Mouse (Mus musculus): Measurements from ENCODE around the gene A830031A19Rik. TPM values are rescaled to one million over a fixed set of nuclear protein-coding genes. Genes with fewer than 3 reads are reported as not detected.

The A830031A19Rik gene
- polyA plus RNA-seq, 1 experiment from 2014 or later = not detected

DNA sequence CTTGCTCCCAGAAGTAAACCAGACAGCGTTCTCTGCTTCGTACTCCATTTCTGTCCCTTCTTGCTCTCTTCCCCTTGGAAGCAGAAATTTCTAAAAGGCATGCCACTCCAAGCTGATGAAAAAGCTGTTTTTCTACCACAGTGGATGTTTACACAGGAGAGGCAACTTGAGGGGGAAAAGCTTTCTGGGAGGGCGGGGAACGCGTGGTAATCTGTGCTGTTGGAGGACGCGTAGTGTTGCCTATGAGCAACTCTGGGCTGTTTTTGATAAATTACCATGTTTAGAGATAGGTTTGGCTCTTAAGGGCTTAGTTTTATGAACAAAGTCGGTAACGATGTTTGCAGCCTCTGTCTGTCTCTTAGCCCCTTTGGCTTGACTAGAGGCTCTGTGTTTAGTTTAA, 20.4 kb upstream of the A830031A19Rik start:
- H3K27ac ChIP-seq (replicated peaks) = peak overlapping the region; percentile 88
- H3K9ac ChIP-seq = peak overlapping the region; percentile 65
- H3K36me3 ChIP-seq = no peaks in the 10 kb centered on the region; the same call in 1 of the 2 replicates
- peaks cover 93% of the 10 kb centered on the region for H3K4me1 ChIP-seq (replicated peaks)
- ATAC-seq (ENCODE audit: low read depth) = no peak
- peak overlapping the region; percentile 2 for H3K4me3 ChIP-seq
- no peaks in the 10 kb centered on the region for H3K9me3 ChIP-seq
- H3K27me3 ChIP-seq = no peaks in the 10 kb centered on the region
- peak overlapping the region; percentile 44 for H3K4me2 ChIP-seq
- WGBS = 31% methylated on average over 9 of the region's 9 CpGs

DNA sequence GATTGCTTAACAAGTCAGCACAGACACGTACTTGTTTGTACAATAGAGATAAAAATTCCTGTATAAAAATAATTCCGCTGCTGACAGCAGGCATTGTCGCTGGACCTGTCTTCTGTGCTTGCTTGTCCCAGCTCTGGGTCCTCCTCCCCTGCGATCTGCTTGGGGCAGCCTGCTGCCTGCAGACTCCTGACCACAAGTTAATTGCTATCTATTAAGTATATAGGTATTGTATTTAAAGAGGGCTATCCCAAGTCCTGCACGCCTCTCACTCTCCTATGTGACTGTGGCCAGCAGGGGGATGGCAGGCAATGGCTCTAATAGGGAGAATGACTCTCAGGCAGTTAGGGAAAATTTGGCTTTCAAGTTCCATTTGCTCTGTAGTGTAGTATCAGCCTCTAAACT, 19.2 kb upstream of the A830031A19Rik start:
- 0 out of 2 replicates have a peak overlapping the region, but pooled peaks have one; percentile 2 for H3K4me3 ChIP-seq
- H3K27me3 ChIP-seq = no peaks in the 10 kb centered on the region
- H3K27ac ChIP-seq (replicated peaks) = peak overlapping the region; percentile 88
- peak overlapping the region; percentile 65 for H3K9ac ChIP-seq
- 36% methylated on average over 5 of the region's 5 CpGs for WGBS
- H3K36me3 ChIP-seq = peaks cover 9% of the 10 kb centered on the region
- H3K4me2 ChIP-seq = peak overlapping the region; percentile 44
- peaks cover 93% of the 10 kb centered on the region for H3K4me1 ChIP-seq (replicated peaks)
- no peaks in the 10 kb centered on the region for H3K9me3 ChIP-seq
- ATAC-seq (ENCODE audit: low read depth) = no peak

DNA sequence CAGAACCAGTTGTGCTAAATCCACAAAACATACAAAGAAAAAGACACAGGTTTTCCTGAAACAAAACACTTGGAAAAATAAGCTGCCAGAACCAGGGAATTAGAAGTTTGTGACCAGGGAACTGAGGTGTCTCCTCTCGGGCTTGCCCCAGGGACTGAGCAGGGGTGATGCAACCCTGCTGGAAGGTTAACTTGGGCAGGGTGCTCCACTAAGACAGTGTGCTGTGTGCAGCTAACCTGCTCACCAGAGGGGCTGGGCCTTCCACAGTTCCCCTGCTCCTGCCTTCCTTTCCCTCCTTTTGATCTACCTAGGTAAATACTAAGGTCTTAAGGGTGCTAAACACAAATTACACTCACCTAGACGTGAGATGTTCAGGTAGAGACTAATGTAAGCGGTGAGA, 17.8 kb upstream of the A830031A19Rik start:
- Histone ChIP-seq H3K4me3 (no peak overlapping the region), H3K36me3 (peaks cover 24% of the 10 kb centered on the region), H3K27ac (replicated peaks) (0 out of 2 replicates have a peak overlapping the region, but pooled peaks have one; percentile 34), H3K27me3 (no peaks in the 10 kb centered on the region), H3K9me3 (no peaks in the 10 kb centered on the region), H3K4me2 (peak overlapping the region; percentile 3; the same call in 1 of the 2 replicates), H3K9ac (no peak overlapping the region; the same call in 1 of the 2 replicates), H3K4me1 (replicated peaks) (peaks cover 93% of the 10 kb centered on the region)
- ATAC-seq (ENCODE audit: low read depth) = no peak
- 60% methylated on average over 3 of the region's 3 CpGs for WGBS

DNA sequence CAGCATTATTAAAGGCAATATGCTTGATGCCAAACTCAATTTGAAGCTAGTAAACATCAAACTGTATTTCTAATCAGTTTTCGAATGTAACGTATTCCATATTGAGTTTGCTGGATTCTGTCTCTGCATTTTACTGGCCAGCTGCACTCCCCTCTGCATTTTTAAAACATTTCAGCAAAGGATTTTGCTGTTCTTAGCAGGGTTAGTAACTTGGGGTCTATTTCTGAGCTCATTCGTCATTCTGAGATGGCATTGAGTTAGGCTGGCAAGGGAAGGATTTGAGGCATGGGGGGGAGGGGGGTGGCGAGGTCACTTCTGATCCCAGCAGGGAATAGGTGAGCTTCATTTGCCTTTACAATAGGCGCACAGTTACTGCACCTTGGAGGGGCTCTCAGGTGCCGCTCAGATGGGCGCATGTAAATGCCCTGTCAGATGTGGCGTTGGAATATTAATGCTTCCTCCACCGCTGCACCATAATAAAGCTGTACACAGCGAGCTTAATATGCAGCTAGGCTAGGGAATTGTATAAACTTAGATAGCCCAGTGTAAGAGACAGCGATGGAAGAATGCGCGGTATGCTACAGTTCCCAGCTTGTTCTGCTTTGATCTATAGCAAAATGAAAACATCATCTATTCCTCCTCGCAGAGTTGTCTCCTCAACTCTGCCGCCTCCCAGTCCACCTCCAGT, 16.7 kb upstream of the A830031A19Rik start:
- peaks cover 34% of the 10 kb centered on the region for H3K36me3 ChIP-seq
- peak overlapping the region; percentile 53 for H3K4me2 ChIP-seq
- H3K9ac ChIP-seq = peak overlapping the region; percentile 58
- H3K4me1 ChIP-seq (replicated peaks) = peaks cover 93% of the 10 kb centered on the region
- peak overlapping the region; percentile 15 for H3K4me3 ChIP-seq
- peak; percentile 21; the same call in 1 of the 2 replicates for ATAC-seq (ENCODE audit: low read depth)
- H3K9me3 ChIP-seq = no peaks in the 10 kb centered on the region
- H3K27ac ChIP-seq (replicated peaks) = peak overlapping the region; percentile 70
- 18% methylated on average over 15 of the region's 15 CpGs for WGBS
- no peaks in the 10 kb centered on the region for H3K27me3 ChIP-seq

DNA sequence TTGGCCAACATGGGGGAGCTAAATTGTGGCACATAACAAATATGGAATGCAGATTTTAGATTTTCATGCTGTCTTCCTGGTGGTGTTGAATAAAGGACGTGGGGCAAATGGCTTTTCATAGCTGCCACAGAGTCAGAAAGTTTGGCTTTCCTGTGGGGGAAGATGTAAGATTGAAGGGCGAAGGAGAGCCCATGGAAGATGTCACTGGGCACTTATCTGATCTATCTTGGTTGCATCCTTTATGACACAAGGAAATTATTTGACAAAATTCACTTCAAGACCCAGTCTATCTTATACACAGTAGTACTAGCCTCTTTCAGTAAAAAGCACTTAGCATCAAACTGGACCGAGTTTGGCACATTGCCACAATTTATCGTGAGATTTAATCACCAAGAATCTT, 15.6 kb upstream of the A830031A19Rik start:
- Histone ChIP-seq H3K9me3 (no peaks in the 10 kb centered on the region), H3K27me3 (no peaks in the 10 kb centered on the region), H3K4me1 (replicated peaks) (peaks cover 93% of the 10 kb centered on the region), H3K4me2 (peak overlapping the region; percentile 78), H3K4me3 (peak overlapping the region; percentile 9; the same call in 1 of the 2 replicates), H3K36me3 (peaks cover 45% of the 10 kb centered on the region), H3K27ac (replicated peaks) (peak overlapping the region; percentile 52), H3K9ac (peak overlapping the region; percentile 52; the same call in 1 of the 2 replicates)
- 66% methylated on average over 4 of the region's 4 CpGs for WGBS
- ATAC-seq (ENCODE audit: low read depth) = no peak

DNA sequence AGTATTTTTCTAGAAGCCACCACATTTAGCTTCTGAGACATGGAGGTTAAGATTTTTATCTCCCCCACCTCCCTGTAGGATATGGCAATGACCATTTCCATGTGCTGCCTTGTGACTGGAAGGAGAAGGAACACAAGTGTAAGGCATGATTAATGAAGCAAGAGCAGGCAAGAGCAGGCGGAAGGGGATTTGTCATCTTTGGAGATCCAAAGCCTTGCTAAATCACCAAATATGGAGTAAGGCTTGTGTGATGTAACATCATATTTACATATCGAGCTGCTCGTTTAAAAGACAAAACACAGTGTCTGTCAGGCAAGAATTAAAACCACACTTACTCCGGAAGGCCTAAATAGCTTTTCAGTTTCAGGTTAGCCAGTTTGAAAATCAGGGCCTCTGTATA, 12.2 kb upstream of the A830031A19Rik start:
- Histone ChIP-seq H3K36me3 (peaks cover 49% of the 10 kb centered on the region), H3K27ac (replicated peaks) (peak overlapping the region; percentile 73), H3K27me3 (no peaks in the 10 kb centered on the region), H3K9me3 (no peaks in the 10 kb centered on the region), H3K9ac (peak overlapping the region; percentile 67), H3K4me3 (peak overlapping the region; percentile 2; the same call in 1 of the 2 replicates), H3K4me2 (peak overlapping the region; percentile 78), H3K4me1 (replicated peaks) (peaks cover 95% of the 10 kb centered on the region)
- no peak for ATAC-seq (ENCODE audit: low read depth)
- WGBS = 71% methylated on average over 4 of the region's 4 CpGs

DNA sequence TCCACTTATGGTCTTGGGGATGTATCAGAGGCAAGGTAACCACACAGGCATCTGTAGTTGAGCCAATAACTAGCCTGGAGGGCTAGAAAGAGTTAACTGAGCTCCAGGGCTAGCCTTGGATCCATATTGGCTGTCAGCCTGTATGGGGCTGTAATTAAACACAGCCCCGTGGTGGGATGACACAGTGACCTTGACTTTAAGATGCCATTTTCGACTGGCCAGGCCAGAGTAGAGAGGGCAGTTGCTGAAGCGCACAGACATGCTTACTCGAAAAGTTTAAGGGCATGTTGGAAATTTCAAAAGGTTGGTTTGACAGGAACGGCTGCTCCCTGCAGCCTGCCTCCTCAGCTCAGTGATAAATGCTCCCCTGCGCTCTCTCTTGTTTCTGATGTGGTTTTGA, 11.1 kb upstream of the A830031A19Rik start:
- Histone ChIP-seq H3K4me2 (peak overlapping the region; percentile 78), H3K9me3 (no peaks in the 10 kb centered on the region), H3K4me3 (peak overlapping the region; percentile 28), H3K27me3 (no peaks in the 10 kb centered on the region), H3K36me3 (peaks cover 49% of the 10 kb centered on the region), H3K27ac (replicated peaks) (peak overlapping the region; percentile 73), H3K4me1 (replicated peaks) (peaks cover 86% of the 10 kb centered on the region), H3K9ac (peak overlapping the region; percentile 67)
- ATAC-seq (ENCODE audit: low read depth) = no peak
- WGBS = 54% methylated on average over 6 of the region's 6 CpGs

DNA sequence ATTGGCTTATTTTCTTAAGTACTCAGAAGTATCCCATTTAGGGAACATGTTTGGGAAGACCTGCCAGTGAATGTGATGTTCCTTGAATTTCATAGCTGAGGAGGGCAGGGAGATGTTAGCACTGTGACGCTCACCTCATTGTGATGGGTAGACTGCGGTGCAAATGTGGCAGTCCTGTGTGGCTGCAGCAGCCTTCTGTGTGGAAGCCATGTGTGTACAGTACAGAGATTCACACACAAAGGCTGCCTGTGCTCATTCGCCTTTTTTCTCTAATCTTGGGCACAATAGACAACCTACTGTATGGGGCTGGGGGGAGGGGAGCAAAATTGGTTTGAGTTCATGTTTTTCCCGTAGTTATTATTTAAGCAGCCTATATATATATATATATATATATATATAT, 9.7 kb upstream of the A830031A19Rik start:
- WGBS = 49% methylated on average over 4 of the region's 4 CpGs
- ATAC-seq (ENCODE audit: low read depth) = no peak
- peaks cover 45% of the 10 kb centered on the region for H3K36me3 ChIP-seq
- peak overlapping the region; percentile 82 for H3K27ac ChIP-seq (replicated peaks)
- H3K4me3 ChIP-seq = peak overlapping the region; percentile 28
- no peaks in the 10 kb centered on the region for H3K9me3 ChIP-seq
- H3K4me1 ChIP-seq (replicated peaks) = peaks cover 79% of the 10 kb centered on the region
- no peaks in the 10 kb centered on the region for H3K27me3 ChIP-seq
- H3K9ac ChIP-seq = peak overlapping the region; percentile 66
- peak overlapping the region; percentile 78 for H3K4me2 ChIP-seq

DNA sequence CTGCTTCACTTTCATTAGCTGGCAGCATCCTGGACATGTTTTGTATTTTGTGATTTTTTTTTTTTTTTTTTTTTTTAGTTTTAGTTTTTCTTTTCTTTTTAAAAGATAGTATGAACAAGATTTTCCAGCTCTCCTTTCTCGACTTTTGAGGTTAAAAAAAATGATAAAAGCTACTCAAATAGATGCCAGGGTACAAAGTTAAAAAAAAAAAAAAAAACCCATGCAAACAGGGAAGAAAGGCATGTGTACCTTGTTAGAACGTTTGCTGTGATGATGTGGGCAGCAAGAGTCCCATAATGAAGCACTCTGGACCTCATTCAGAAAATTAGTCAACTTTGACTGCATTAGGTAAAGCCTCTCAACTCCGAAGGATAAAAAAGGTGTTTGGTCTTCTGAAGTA, 9.2 kb upstream of the A830031A19Rik start:
- peak overlapping the region; percentile 81 for H3K4me3 ChIP-seq
- H3K9ac ChIP-seq = peak overlapping the region; percentile 98
- H3K27ac ChIP-seq (replicated peaks) = peak overlapping the region; percentile 99
- no peaks in the 10 kb centered on the region for H3K9me3 ChIP-seq
- peaks cover 40% of the 10 kb centered on the region for H3K36me3 ChIP-seq
- peak overlapping the region; percentile 78 for H3K4me2 ChIP-seq
- whole genome bisulfite sequencing = 46% methylated on average over 3 of the region's 3 CpGs
- H3K4me1 ChIP-seq (replicated peaks) = peaks cover 74% of the 10 kb centered on the region
- ATAC-seq (ENCODE audit: low read depth) = no peak
- H3K27me3 ChIP-seq = no peaks in the 10 kb centered on the region

DNA sequence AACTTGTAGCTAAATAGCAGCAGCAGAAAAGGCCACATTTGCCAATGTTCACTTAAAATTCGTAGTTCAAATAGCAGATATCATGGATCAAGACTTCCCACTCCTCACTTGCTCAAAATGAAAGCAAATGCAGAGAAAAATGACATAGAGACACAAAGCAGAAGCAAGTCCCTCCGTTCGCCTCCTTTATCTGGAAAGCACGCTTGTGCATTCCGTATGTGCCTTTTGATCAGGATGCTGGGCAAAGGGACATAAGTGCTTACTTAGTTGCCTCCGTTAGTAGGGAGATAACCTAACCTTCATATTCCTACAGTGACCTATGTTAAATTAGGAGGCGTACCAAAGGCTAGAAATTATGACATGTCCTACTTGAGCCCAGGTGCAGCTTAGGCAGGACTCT, 8.6 kb upstream of the A830031A19Rik start:
- 32% methylated on average over 7 of the region's 7 CpGs for WGBS
- no peaks in the 10 kb centered on the region for H3K27me3 ChIP-seq
- peaks cover 68% of the 10 kb centered on the region for H3K4me1 ChIP-seq (replicated peaks)
- H3K9ac ChIP-seq = peak overlapping the region; percentile 98
- H3K27ac ChIP-seq (replicated peaks) = peak overlapping the region; percentile 99
- peak overlapping the region; percentile 81 for H3K4me3 ChIP-seq
- peaks cover 33% of the 10 kb centered on the region for H3K36me3 ChIP-seq
- peak overlapping the region; percentile 78 for H3K4me2 ChIP-seq
- ATAC-seq (ENCODE audit: low read depth) = no peak
- no peaks in the 10 kb centered on the region for H3K9me3 ChIP-seq

DNA sequence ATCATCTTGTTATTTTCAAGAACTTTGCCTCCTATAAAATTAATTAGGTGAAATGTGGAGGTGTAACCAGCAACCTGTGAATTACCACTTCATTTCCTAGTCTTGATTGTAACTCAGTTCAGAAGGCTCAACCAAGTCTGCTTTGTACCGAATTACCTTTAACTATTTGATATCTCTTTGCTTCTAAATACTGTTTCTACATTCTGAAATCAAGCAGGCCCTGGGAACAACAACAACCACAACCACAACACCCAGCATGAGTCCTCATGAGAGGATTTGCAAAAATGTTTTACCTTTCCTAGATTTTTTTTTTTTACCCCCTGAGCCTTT, 8.2 kb upstream of the A830031A19Rik start:
- Histone ChIP-seq H3K4me2 (peak overlapping the region; percentile 78), H3K9ac (peak overlapping the region; percentile 98), H3K4me1 (replicated peaks) (peaks cover 64% of the 10 kb centered on the region), H3K4me3 (peak overlapping the region; percentile 81), H3K27me3 (no peaks in the 10 kb centered on the region), H3K27ac (replicated peaks) (peak overlapping the region; percentile 99), H3K9me3 (no peaks in the 10 kb centered on the region), H3K36me3 (peaks cover 30% of the 10 kb centered on the region)
- WGBS = 23% methylated on average over 1 of the region's 1 CpGs
- no peak for ATAC-seq (ENCODE audit: low read depth)

DNA sequence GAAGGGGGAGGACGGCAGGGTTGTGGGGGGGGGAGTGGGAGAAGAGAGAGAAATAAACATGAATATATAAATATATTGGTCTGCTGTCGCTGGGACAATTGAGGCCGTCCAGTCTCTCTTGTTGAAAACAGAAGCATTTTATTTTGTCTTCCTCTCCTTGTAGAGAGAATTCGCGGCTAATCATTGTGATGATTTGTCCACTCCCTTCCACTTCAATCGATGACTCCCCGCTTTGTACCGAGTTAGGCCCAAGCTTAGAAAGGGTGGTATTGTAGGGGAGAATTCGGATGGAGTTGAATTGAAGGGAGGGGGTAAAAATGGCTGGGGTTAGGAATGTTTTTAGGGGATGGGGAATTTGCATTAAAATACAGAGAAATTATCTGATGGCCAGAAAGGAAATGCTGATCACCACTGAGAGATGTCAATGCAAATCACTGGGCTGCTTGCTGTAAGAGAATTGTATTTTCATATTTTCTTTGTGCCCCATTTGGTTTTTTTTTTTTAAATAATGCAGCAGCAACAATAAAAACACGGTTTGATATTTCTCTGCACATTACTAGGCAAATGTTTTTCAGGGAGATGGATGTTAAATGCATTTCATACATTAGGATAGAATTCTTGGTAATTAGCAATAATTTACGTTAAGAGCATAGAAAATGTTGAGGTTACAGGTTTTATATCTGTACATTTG, 7.7 kb upstream of the A830031A19Rik start:
- Histone ChIP-seq H3K9ac (peak overlapping the region; percentile 98), H3K27me3 (no peaks in the 10 kb centered on the region), H3K9me3 (no peaks in the 10 kb centered on the region), H3K4me1 (replicated peaks) (peaks cover 59% of the 10 kb centered on the region), H3K27ac (replicated peaks) (peak overlapping the region; percentile 99), H3K36me3 (peaks cover 25% of the 10 kb centered on the region), H3K4me2 (peak overlapping the region; percentile 78), H3K4me3 (peak overlapping the region; percentile 81)
- WGBS = 8% methylated on average over 11 of the region's 11 CpGs
- ATAC-seq (ENCODE audit: low read depth) = no peak

Measured in neural tube, embryonic 13.5 days (tissue).